Mouse (Mus musculus) midbrain, embryonic 14.5 days (tissue): ENCODE measurements around the gene Fam163a. TPM values are rescaled to one million over a fixed set of nuclear protein-coding genes. Genes with fewer than 3 reads are reported as not detected.
A peak's percentile ranks its signal among the peaks of the same experiment; 100 is the strongest.

Experiments
- ATAC-seq: fragments of 200-750 bp; cut with Nextera tagmentation; 2 replicates; pipeline ENCODE4 v1.8.0; 2017; ENCODE audit warnings: moderate number of reproducible peaks, moderate library complexity; ENCODE audit not compliant: low FRiP score, low TSS enrichment
- DNase-seq: peaks from one replicate; pipeline ENCODE4 v3.0.0-alpha.2; 2015
- H3K27ac ChIP-seq: fragments of 300-500 bp; sonication (generic); replicated peaks from 2 replicates; pipeline ENCODE4 v1.5.1; 2014; ENCODE audit warnings: mild to moderate bottlenecking, low read depth, low read length, moderate library complexity
- H3K27me3 ChIP-seq: fragments of 300-500 bp; sonication (generic); 2 replicates; pipeline ENCODE4 v1.6.1; 2014; ENCODE audit warnings: low read length, control low read depth, mixed read lengths; ENCODE audit not compliant: control insufficient read depth, insufficient read depth
- H3K36me3 ChIP-seq: fragments of 300-500 bp; sonication (generic); 2 replicates; pipeline ENCODE4 v1.6.1; 2014; ENCODE audit warnings: low read length, control low read depth; ENCODE audit not compliant: control insufficient read depth, insufficient read depth
- H3K4me1 ChIP-seq: fragments of 300-500 bp; sonication (generic); 2 replicates; pipeline ENCODE4 v1.6.1; 2014; ENCODE audit warnings: mild to moderate bottlenecking, antibody characterized with exemption, low read length, control low read depth; ENCODE audit not compliant: control insufficient read depth, insufficient read depth
- H3K4me2 ChIP-seq: fragments of 300-500 bp; sonication (generic); 2 replicates; pipeline ENCODE4 v1.6.1; 2014; ENCODE audit warnings: mild to moderate bottlenecking, low read length, moderate library complexity
- H3K4me3 ChIP-seq: fragments of 300-500 bp; sonication (generic); replicated peaks from 2 replicates; pipeline ENCODE4 v1.5.1; 2014; ENCODE audit warnings: low read depth, low read length
- H3K9ac ChIP-seq: fragments of 300-500 bp; sonication (generic); replicated peaks from 2 replicates; pipeline ENCODE4 v1.6.1; 2014; ENCODE audit warnings: mild to moderate bottlenecking, low read length, moderate library complexity
- H3K9me3 ChIP-seq: fragments of 300-500 bp; sonication (generic); 2 replicates; pipeline ENCODE4 v1.6.1; 2016; ENCODE audit warnings: low read length, control low read depth, mixed read lengths; ENCODE audit not compliant: control insufficient read depth
- WGBS: fragments of 180-500 bp; shearing (Covaris S2); extraction: QIAGEN DNeasy Blood & Tissue Kit; methylation state at CpG from one replicate; pipeline ENCODE4 v1.1.7; 2014; 5-methylcytosine and 5-hydroxymethylcytosine counted together
- polyA plus RNA-seq: library from polyadenylated mRNA; unstranded; fragments of >200 nt; fragmentation: Nextera tagmentation; extraction: Ambion mirVana; gene quantifications from 2 replicates; pipeline ENCODE4 v1.2.1, GENCODE M21; 2014

The Fam163a gene
- polyA plus RNA-seq, 1 experiment from 2014 or later, result 7.4 TPM

DNA sequence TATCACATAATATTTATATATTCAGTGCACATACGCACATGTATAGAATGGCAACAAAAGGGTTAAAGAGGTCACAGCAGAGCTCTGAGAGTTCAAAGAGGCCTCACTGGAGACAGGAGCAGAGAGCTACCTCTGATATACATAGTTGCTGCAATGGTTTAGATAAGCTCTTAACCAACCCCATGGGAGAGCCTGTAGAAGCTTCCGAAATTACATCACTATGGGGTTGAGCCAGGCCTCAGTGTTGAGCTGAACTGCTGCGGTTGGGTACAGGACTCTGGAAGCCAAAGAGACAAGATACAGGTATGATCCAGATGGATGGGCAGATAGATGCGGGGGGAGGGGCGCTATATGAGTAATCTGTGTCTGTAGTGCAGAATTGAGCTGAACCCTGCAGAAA lies 8.1 kb upstream of the Fam163a start:
- no peak overlapping the region for H3K4me2 ChIP-seq
- no peak overlapping the region for H3K4me3 ChIP-seq
- H3K4me1 ChIP-seq, result no peaks in the 10 kb centered on the region
- WGBS, result 88% methylated on average over 5 of the region's 5 CpGs
- no peak overlapping the region for H3K9ac ChIP-seq
- no peaks in the 10 kb centered on the region for H3K9me3 ChIP-seq
- no peaks in the 10 kb centered on the region for H3K36me3 ChIP-seq
- no peak for DNase-seq
- no peaks in the 10 kb centered on the region for H3K27me3 ChIP-seq
- ATAC-seq, result no peak
- H3K27ac ChIP-seq, result no peak overlapping the region

DNA sequence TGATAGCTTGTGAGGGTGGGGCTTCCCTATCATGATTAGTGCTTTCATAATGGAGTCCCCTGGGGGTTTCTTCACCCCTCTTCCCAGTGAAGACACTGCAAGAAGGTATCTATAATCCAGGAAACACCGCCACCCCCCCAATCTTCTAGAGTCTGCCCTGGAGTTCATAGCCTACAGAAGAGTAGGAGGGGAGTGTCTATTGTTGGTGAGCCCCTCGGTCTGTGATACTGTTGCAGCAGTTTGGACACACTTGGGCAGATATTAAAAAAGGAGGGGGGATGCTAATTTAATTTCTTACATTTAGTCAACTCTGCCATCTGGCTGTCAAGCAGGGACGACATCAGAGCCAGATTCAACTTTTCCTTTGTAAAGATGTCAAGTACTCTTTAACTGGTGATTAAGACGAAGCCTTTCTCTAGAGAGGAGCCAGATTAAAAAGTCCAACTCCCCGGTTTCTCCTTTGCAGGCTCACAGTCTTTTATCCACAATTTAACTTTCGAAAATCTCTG lies 7.0 kb upstream of the Fam163a start:
- Histone ChIP-seq H3K36me3 (no peaks in the 10 kb centered on the region), H3K4me1 (no peaks in the 10 kb centered on the region), H3K9me3 (no peaks in the 10 kb centered on the region), H3K27me3 (no peaks in the 10 kb centered on the region), H3K27ac (no peak overlapping the region), H3K4me2 (no peak overlapping the region), H3K9ac (no peak overlapping the region), H3K4me3 (no peak overlapping the region)
- DNase-seq (peak; percentile 35), ATAC-seq (no peak)
- WGBS, result 13% methylated on average over 6 of the region's 6 CpGs

DNA sequence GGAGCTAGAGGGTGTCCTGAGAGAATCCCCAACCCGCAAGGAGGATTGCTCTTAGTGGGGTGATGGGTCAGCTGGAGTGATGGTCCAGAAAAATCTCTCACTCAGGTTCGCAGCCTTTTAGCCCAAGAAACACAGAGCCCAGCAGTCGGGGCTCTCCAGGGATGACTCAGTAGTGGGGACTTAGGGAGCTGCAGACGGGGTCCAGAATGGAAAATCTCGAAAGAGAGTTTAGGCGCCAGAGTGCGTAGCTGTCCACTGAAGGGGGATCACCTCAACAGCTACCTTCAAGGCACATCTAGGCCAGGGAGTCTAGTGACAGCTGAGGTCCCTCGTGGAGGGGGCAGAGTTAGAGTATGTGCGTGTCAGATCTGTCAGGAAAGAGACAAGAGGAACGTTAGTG lies 338 bp upstream of the Fam163a start:
- no peak for DNase-seq
- Histone ChIP-seq H3K36me3 (no peaks in the 10 kb centered on the region), H3K4me3 (peak overlapping the region; percentile 49), H3K27me3 (peaks cover 14% of the 10 kb centered on the region), H3K4me2 (peak overlapping the region; percentile 90), H3K4me1 (peaks cover 25% of the 10 kb centered on the region), H3K9me3 (no peaks in the 10 kb centered on the region), H3K9ac (peak overlapping the region; percentile 68), H3K27ac (peak overlapping the region; percentile 61)
- no peak for ATAC-seq
- WGBS, result 15% methylated on average over 10 of the region's 10 CpGs

DNA sequence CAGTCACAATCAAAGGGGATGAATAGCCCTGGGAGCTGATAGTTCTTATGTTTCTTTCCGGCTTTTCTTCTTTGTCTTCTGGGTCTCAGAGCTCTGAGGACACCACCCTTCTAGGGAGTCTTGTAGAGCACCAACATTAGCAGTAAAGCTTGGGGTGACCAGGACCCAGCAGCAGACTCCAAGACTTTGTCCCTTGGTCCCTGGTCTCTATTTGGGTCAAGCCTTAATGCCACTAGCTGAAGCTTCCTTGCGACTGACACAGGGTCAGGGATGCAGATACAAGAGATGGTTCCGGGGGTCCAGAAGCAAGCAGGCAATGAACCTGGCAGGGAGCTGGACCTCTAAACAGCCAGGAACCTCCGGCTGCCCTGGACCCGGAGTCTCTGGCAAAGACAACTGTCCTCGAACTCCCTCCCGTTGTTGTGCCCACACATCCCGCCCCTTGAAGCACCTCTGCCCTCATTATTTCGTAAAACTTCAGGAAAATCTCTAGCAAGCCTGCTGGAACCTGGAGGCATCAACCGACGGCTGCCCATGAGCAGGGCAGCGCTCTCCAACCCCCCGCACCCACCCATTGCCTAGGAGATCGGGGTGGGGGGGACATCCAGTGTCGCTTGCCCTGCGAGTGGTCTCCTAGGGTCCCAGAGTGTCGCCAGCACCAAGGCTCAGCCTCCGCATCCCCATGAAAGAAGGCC lies 718 bp downstream of the Fam163a start:
- DNase-seq (peak; percentile 20), ATAC-seq (peak; percentile 59; the same call in 1 of the 2 replicates)
- peak overlapping the region; percentile 49 for H3K4me3 ChIP-seq
- H3K4me1 ChIP-seq, result peaks cover 25% of the 10 kb centered on the region
- peaks cover 14% of the 10 kb centered on the region for H3K27me3 ChIP-seq
- H3K36me3 ChIP-seq, result no peaks in the 10 kb centered on the region
- peak overlapping the region; percentile 90 for H3K4me2 ChIP-seq
- H3K27ac ChIP-seq, result peak overlapping the region; percentile 61
- WGBS, result 2% methylated on average over 18 of the region's 18 CpGs
- H3K9me3 ChIP-seq, result no peaks in the 10 kb centered on the region
- peak overlapping the region; percentile 68 for H3K9ac ChIP-seq

DNA sequence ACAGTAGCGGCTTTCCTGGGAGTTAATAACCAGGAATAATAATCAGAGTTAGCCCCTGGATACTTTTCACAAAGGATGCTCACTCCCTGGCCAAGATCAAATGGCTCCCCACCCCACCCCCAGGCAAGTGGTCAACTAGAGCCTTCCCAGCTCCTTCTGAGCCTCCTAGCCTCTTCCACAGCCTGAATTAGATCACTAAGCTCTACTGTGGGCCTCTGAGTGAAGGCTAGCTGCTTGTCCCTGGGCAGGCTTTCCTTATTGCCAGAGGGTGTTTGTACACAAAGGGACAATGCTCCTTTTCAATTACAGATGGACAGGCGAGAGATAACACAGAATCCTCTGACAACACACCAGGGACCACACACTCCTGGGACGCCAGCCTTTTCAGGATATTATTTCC lies 2.2 kb downstream of the Fam163a start:
- Histone ChIP-seq H3K36me3 (no peaks in the 10 kb centered on the region), H3K27me3 (peaks cover 14% of the 10 kb centered on the region), H3K9ac (no peak overlapping the region), H3K4me2 (peak overlapping the region; percentile 90), H3K9me3 (no peaks in the 10 kb centered on the region), H3K4me3 (0 out of 2 replicates have a peak overlapping the region, but pooled peaks have one; percentile 49), H3K4me1 (peaks cover 25% of the 10 kb centered on the region), H3K27ac (peak overlapping the region; percentile 28)
- DNase-seq (peak; percentile 30), ATAC-seq (no peak)
- WGBS, result 20% methylated on average over 3 of the region's 3 CpGs

- Histone ChIP-seq H3K9ac (no peak overlapping the region), H3K4me3 (no peak overlapping the region), H3K36me3 (no peaks in the 10 kb centered on the region), H3K27me3 (peaks cover 10% of the 10 kb centered on the region), H3K9me3 (no peaks in the 10 kb centered on the region), H3K4me2 (no peak overlapping the region), H3K27ac (no peak overlapping the region), H3K4me1 (peaks cover 25% of the 10 kb centered on the region)
- DNase-seq (no peak), ATAC-seq (no peak)
- 93% methylated on average over 3 of the region's 3 CpGs for WGBS
These were observed 3.8 kb downstream of the Fam163a start for GRCm38 (mm10) chr1:156201069-156201468.

GRCm38 (mm10) chr1:156197588-156197987 lies 7.2 kb downstream of the Fam163a start:
- Histone ChIP-seq H3K36me3 (no peaks in the 10 kb centered on the region), H3K4me1 (peaks cover under 1% of the 10 kb centered on the region), H3K4me3 (no peak overlapping the region), H3K4me2 (no peak overlapping the region), H3K9me3 (no peaks in the 10 kb centered on the region), H3K27me3 (no peaks in the 10 kb centered on the region), H3K9ac (no peak overlapping the region), H3K27ac (no peak overlapping the region)
- 88% methylated on average over 4 of the region's 4 CpGs for WGBS
- DNase-seq (no peak), ATAC-seq (no peak)

- H3K9me3 ChIP-seq, result no peaks in the 10 kb centered on the region
- H3K4me1 ChIP-seq, result peaks cover 13% of the 10 kb centered on the region; the same call in 1 of the 2 replicates
- 29% methylated on average over 7 of the region's 7 CpGs for WGBS
- peak overlapping the region; percentile 1; the same call in 1 of the 2 replicates for H3K27ac ChIP-seq
- H3K9ac ChIP-seq, result no peak overlapping the region
- H3K4me3 ChIP-seq, result no peak overlapping the region
- peak; percentile 82 for ATAC-seq
- no peaks in the 10 kb centered on the region for H3K36me3 ChIP-seq
- H3K27me3 ChIP-seq, result no peaks in the 10 kb centered on the region; the same call in 1 of the 2 replicates
- peak; percentile 67 for DNase-seq
- H3K4me2 ChIP-seq, result no peak overlapping the region
These were observed 11.5 kb downstream of the Fam163a start for GRCm38 (mm10) chr1:156193292-156193691.

- ATAC-seq (peak; percentile 75; the same call in 1 of the 2 replicates), DNase-seq (peak; percentile 69)
- 12% methylated on average over 7 of the region's 7 CpGs for WGBS
- H3K4me2 ChIP-seq, result no peak overlapping the region
- 0 out of 2 replicates have a peak overlapping the region, but pooled peaks have one; percentile 57 for H3K27ac ChIP-seq
- no peaks in the 10 kb centered on the region; the same call in 1 of the 2 replicates for H3K27me3 ChIP-seq
- no peaks in the 10 kb centered on the region for H3K36me3 ChIP-seq
- peaks cover 13% of the 10 kb centered on the region; the same call in 1 of the 2 replicates for H3K4me1 ChIP-seq
- H3K4me3 ChIP-seq, result no peak overlapping the region
- no peak overlapping the region for H3K9ac ChIP-seq
- H3K9me3 ChIP-seq, result no peaks in the 10 kb centered on the region
These were observed 12.0 kb downstream of the Fam163a start for GRCm38 (mm10) chr1:156192853-156193252.
